ENCODE assay signal across 10 mouse cellular contexts in genomic region chr14:16433206-16433605, GRCm38 (mm10).
DNase-seq lines count a peak whose midpoint lies in the region; ATAC-seq lines count a peak whose summit lies in the region.
"Had no signal": no experiment of that assay in that cellular context is flagged by ENCODE, and none has a peak within 500 bp of the region (broad histone marks: within the 10 kb centered on the region; RNA-seq: fewer than 3 reads in every experiment).

No protein-coding gene starts in this region.

- no peaks in the 10 kb centered on the region for H3K9me3 ChIP-seq in hindbrain, embryonic 16.5 days (ENCODE audit: control insufficient read depth, low read length)
- H3K9me3 ChIP-seq in hindbrain, embryonic 10.5 days, result no peaks in the 10 kb centered on the region
- no peaks in the 10 kb centered on the region for H3K9me3 ChIP-seq in heart, embryonic 16.5 days (replicated peaks; ENCODE audit: control insufficient read depth, low read length)
- H3K9me3 ChIP-seq: limb, embryonic 13.5 days had no signal

- no peak overlapping the region for H3K27ac ChIP-seq in hindbrain, embryonic 16.5 days (ENCODE audit: low read depth, low read length)
- no peak overlapping the region for H3K27ac ChIP-seq in hindbrain, embryonic 10.5 days
- H3K27ac ChIP-seq in heart, embryonic 16.5 days (ENCODE audit: low read length), result peak overlapping the region; percentile 91
- H3K27ac ChIP-seq: limb, embryonic 13.5 days; macrophage had no signal

- H3K9ac ChIP-seq in hindbrain, embryonic 16.5 days (ENCODE audit: low read depth, low read length), result no peak overlapping the region
- no peak overlapping the region; the same call in 1 of the 2 replicates for H3K9ac ChIP-seq in heart, embryonic 16.5 days (ENCODE audit: low read length)
- H3K9ac ChIP-seq: limb, embryonic 13.5 days had no signal

- H3K36me3 ChIP-seq in hindbrain, embryonic 16.5 days (ENCODE audit: control insufficient read depth, insufficient read depth, low read length), result peaks cover 10% of the 10 kb centered on the region
- H3K36me3 ChIP-seq in hindbrain, embryonic 10.5 days, result peaks cover 64% of the 10 kb centered on the region
- H3K36me3 ChIP-seq in heart, embryonic 16.5 days (ENCODE audit: control insufficient read depth, insufficient read depth), result peaks cover 17% of the 10 kb centered on the region

- H3K4me3 ChIP-seq in hindbrain, embryonic 16.5 days (ENCODE audit: low read length), result no peak overlapping the region
- no peak overlapping the region for H3K4me3 ChIP-seq in hindbrain, embryonic 10.5 days
- no peak overlapping the region for H3K4me3 ChIP-seq in heart, embryonic 16.5 days (ENCODE audit: low read length)
- H3K4me3 ChIP-seq: limb, embryonic 13.5 days had no signal

- 59% methylated on average over 2 of the region's 2 CpGs for WGBS in hindbrain, embryonic 16.5 days
- 80% methylated on average over 2 of the region's 2 CpGs for WGBS in hindbrain, embryonic 10.5 days
- 33% methylated on average over 2 of the region's 2 CpGs for WGBS in heart, embryonic 16.5 days

- DNase-seq in hindbrain, embryonic 10.5 days (ENCODE audit: low spot score), result no peak
- peak; percentile 64 for DNase-seq in 416B (ENCODE audit: low read depth)
- peak; percentile 88 for DNase-seq in NIH3T3 (ENCODE audit: low read depth)
- no peak for DNase-seq in cerebellum, postnatal 10 days
- DNase-seq in adrenal gland, adult 8-10 months, result no peak

- H3K27me3 ChIP-seq in hindbrain, embryonic 16.5 days (replicated peaks; ENCODE audit: control insufficient read depth, insufficient read depth, low read length), result no peaks in the 10 kb centered on the region
- no peaks in the 10 kb centered on the region for H3K27me3 ChIP-seq in hindbrain, embryonic 10.5 days (ENCODE audit: insufficient read depth, poor library complexity, severe bottlenecking)
- H3K27me3 ChIP-seq in heart, embryonic 16.5 days (ENCODE audit: control insufficient read depth, insufficient read depth, low read length), result no peaks in the 10 kb centered on the region
- H3K27me3 ChIP-seq: limb, embryonic 13.5 days had no signal

- ATAC-seq in hindbrain, embryonic 16.5 days, result 0 out of 2 replicates have a peak, but pooled peaks have one; percentile 10
- ATAC-seq in heart, embryonic 16.5 days (replicated peaks; ENCODE audit: extremely low read depth, insufficient read depth, low FRiP score), result peak; percentile 75
- ATAC-seq in megakaryocyte, adult 5-6 weeks (ENCODE audit: poor library complexity, severe bottlenecking), result no peak

- H3K4me1 ChIP-seq in hindbrain, embryonic 16.5 days (ENCODE audit: control insufficient read depth, insufficient read depth, low read depth, low read length), result no peaks in the 10 kb centered on the region
- H3K4me1 ChIP-seq in hindbrain, embryonic 10.5 days (replicated peaks), result no peaks in the 10 kb centered on the region
- H3K4me1 ChIP-seq in heart, embryonic 16.5 days (ENCODE audit: control insufficient read depth, insufficient read depth, low read length), result peaks cover 9% of the 10 kb centered on the region
- H3K4me1 ChIP-seq: limb, embryonic 13.5 days had no signal

- H3K4me2 ChIP-seq in hindbrain, embryonic 16.5 days (ENCODE audit: low read length), result no peak overlapping the region
- H3K4me2 ChIP-seq in heart, embryonic 16.5 days (ENCODE audit: low read depth, low read length), result peak overlapping the region; percentile 15; the same call in 1 of the 2 replicates
- H3K4me2 ChIP-seq: limb, embryonic 13.5 days had no signal

Comparison
In these comparisons a context has a peak if more than half of its experiments do, and no peak if none do; other contexts are left out.
1. DNase-seq: peak in 416B (single experiment) and NIH3T3 (single experiment); none in hindbrain, embryonic 10.5 days (single experiment), cerebellum, postnatal 10 days (0 of 2) and adrenal gland, adult 8-10 months (single experiment).